Mouse (Mus musculus) brown adipose tissue, adult 24 weeks (tissue): ENCODE data around the gene Rfx4. TPM values are rescaled to one million over a fixed set of nuclear protein-coding genes. Genes with fewer than 3 reads are reported as not detected.

Experiments
- H3K27ac ChIP-seq: fragments of 200-500 bp; replicated peaks from 2 replicates; pipeline ENCODE4 v1.5.1; 2012; ENCODE audit warnings: low read depth, mild to moderate bottlenecking, low read length
- H3K4me1 ChIP-seq: fragments of 200-500 bp; 2 replicates; pipeline ENCODE4 v1.6.1; 2012; ENCODE audit warnings: low read length, mixed read lengths; ENCODE audit not compliant: control insufficient read depth, insufficient read depth, insufficient read length
- H3K4me3 ChIP-seq: fragments of 200-500 bp; 2 replicates; pipeline ENCODE4 v1.5.1; 2012; ENCODE audit warnings: low read depth, mild to moderate bottlenecking, low read length, moderate library complexity; ENCODE audit not compliant: insufficient read depth
- polyA plus RNA-seq: library from polyadenylated mRNA; stranded (reverse); fragments of >200 nt; gene quantifications from 2 replicates; pipeline ENCODE4 v1.2.4, GENCODE M21; 2012; ENCODE audit not compliant: missing spikeins, insufficient read depth, insufficient read length

The Rfx4 gene
- polyA plus RNA-seq, 1 experiment, result 0.32 TPM

- no peak overlapping the region for H3K27ac ChIP-seq
Observed at GRCm38 (mm10) chr10:84774573-84774972, 18.7 kb downstream of the Rfx4 start.

GRCm38 (mm10) chr10:84777109-84777508 is 21.2 kb downstream of the Rfx4 start:
- no peak overlapping the region for H3K27ac ChIP-seq
- H3K4me3 ChIP-seq, result no peak overlapping the region
- H3K4me1 ChIP-seq, result 0 out of 2 replicates have a peak, but pooled peaks cover 2% of the 10 kb centered on the region

More at GRCm38 (mm10) chr10:84774573-84774972, 18.7 kb downstream of the Rfx4 start:
- Histone ChIP-seq H3K4me3 (no peak overlapping the region), H3K4me1 (0 out of 2 replicates have a peak, but pooled peaks cover 2% of the 10 kb centered on the region)

- H3K4me1 ChIP-seq, result 0 out of 2 replicates have a peak, but pooled peaks cover 2% of the 10 kb centered on the region
- no peak overlapping the region for H3K27ac ChIP-seq
Observed at GRCm38 (mm10) chr10:84777974-84778373, 22.1 kb downstream of the Rfx4 start.

GRCm38 (mm10) chr10:84780828-84781227 is 25.0 kb downstream of the Rfx4 start:
- H3K27ac ChIP-seq, result no peak overlapping the region
- H3K4me1 ChIP-seq, result no peaks in the 10 kb centered on the region
- H3K4me3 ChIP-seq, result no peak overlapping the region

More at GRCm38 (mm10) chr10:84777974-84778373, 22.1 kb downstream of the Rfx4 start:
- H3K4me3 ChIP-seq, result no peak overlapping the region

GRCm38 (mm10) chr10:84785339-84785738 is 29.5 kb downstream of the Rfx4 start:
- Histone ChIP-seq H3K4me3 (no peak overlapping the region), H3K27ac (no peak overlapping the region)

GRCm38 (mm10) chr10:84790323-84790722 is 34.5 kb downstream of the Rfx4 start:
- H3K4me3 ChIP-seq, result no peak overlapping the region
- no peak overlapping the region for H3K27ac ChIP-seq
- H3K4me1 ChIP-seq, result no peaks in the 10 kb centered on the region

More at GRCm38 (mm10) chr10:84785339-84785738, 29.5 kb downstream of the Rfx4 start:
- H3K4me1 ChIP-seq, result no peaks in the 10 kb centered on the region

GRCm38 (mm10) chr10:84791181-84791580 is 35.3 kb downstream of the Rfx4 start:
- H3K27ac ChIP-seq, result no peak overlapping the region
- no peak overlapping the region for H3K4me3 ChIP-seq
- no peaks in the 10 kb centered on the region for H3K4me1 ChIP-seq

- Histone ChIP-seq H3K4me3 (no peak overlapping the region), H3K4me1 (peaks cover 9% of the 10 kb centered on the region), H3K27ac (no peak overlapping the region)
Observed at GRCm38 (mm10) chr10:84801521-84801920, 45.7 kb downstream of the Rfx4 start.

GRCm38 (mm10) chr10:84803216-84803844 is 47.5 kb downstream of the Rfx4 start:
- no peak overlapping the region for H3K4me3 ChIP-seq
- peaks cover 9% of the 10 kb centered on the region for H3K4me1 ChIP-seq
- peak overlapping the region; percentile 77 for H3K27ac ChIP-seq

GRCm38 (mm10) chr10:84805576-84805975 is 49.7 kb downstream of the Rfx4 start:
- Histone ChIP-seq H3K4me3 (no peak overlapping the region), H3K27ac (no peak overlapping the region), H3K4me1 (peaks cover 11% of the 10 kb centered on the region)

- Histone ChIP-seq H3K4me3 (no peak overlapping the region), H3K27ac (no peak overlapping the region), H3K4me1 (peaks cover 11% of the 10 kb centered on the region)
Observed at GRCm38 (mm10) chr10:84807206-84807605, 51.3 kb downstream of the Rfx4 start.

GRCm38 (mm10) chr10:84810030-84810849 is 54.4 kb downstream of the Rfx4 start:
- peak overlapping the region; percentile 89 for H3K27ac ChIP-seq
- 0 out of 2 replicates have a peak, but pooled peaks cover 2% of the 10 kb centered on the region for H3K4me1 ChIP-seq
- H3K4me3 ChIP-seq, result no peak overlapping the region

- H3K4me1 ChIP-seq, result 0 out of 2 replicates have a peak, but pooled peaks cover 5% of the 10 kb centered on the region
- H3K4me3 ChIP-seq, result no peak overlapping the region
- peak overlapping the region; percentile 98 for H3K27ac ChIP-seq
Observed at GRCm38 (mm10) chr10:84811171-84811912, 55.5 kb downstream of the Rfx4 start.

- peak overlapping the region; percentile 66; the same call in 1 of the 2 replicates for H3K27ac ChIP-seq
- H3K4me1 ChIP-seq, result peaks cover 7% of the 10 kb centered on the region; the same call in 1 of the 2 replicates
- no peak overlapping the region for H3K4me3 ChIP-seq
Observed at GRCm38 (mm10) chr10:84811913-84812295, 56.0 kb downstream of the Rfx4 start.
